Mouse (Mus musculus) testis, adult 2 months (tissue): ENCODE measurements around the gene Ttc28. TPM values are rescaled to one million over a fixed set of nuclear protein-coding genes. Genes with fewer than 3 reads are reported as not detected.

Source experiments
- H3K27ac ChIP-seq: fragments of 200-500 bp; 2 replicates; pipeline ENCODE4 v1.5.1; 2012; ENCODE audit warnings: low read depth, low read length; ENCODE audit not compliant: control insufficient read depth, insufficient read depth
- H3K27me3 ChIP-seq: fragments of 200-500 bp; 2 replicates; pipeline ENCODE4 v1.6.1; 2012; ENCODE audit warnings: mild to moderate bottlenecking, low read length, moderate library complexity; ENCODE audit not compliant: control insufficient read depth, insufficient read depth
- H3K36me3 ChIP-seq: fragments of 200-500 bp; 2 replicates; pipeline ENCODE4 v1.6.1; 2012; ENCODE audit warnings: mild to moderate bottlenecking, low read length; ENCODE audit not compliant: control insufficient read depth, insufficient read depth
- H3K4me1 ChIP-seq: fragments of 200-500 bp; 2 replicates; pipeline ENCODE4 v1.6.1; 2012; ENCODE audit warnings: low read length; ENCODE audit not compliant: control insufficient read depth, insufficient read depth
- H3K4me3 ChIP-seq: fragments of 200-500 bp; 2 replicates; pipeline ENCODE4 v1.5.1; 2012; ENCODE audit warnings: low read depth, mild to moderate bottlenecking, low read length, moderate library complexity, mixed read lengths; ENCODE audit not compliant: control insufficient read depth
- CTCF ChIP-seq: fragments of 200-500 bp; IDR thresholded peaks from 2 replicates; pipeline ENCODE4 v1.5.1; 2012; ENCODE audit warnings: low read depth, mild to moderate bottlenecking, inconsistent platforms, low read length, moderate library complexity; ENCODE audit not compliant: control insufficient read depth, insufficient read depth, insufficient replicate concordance
- POLR2A ChIP-seq: fragments of 200-500 bp; IDR thresholded peaks from 2 replicates; pipeline ENCODE4 v1.6.1; 2012; ENCODE audit warnings: low read depth, mild to moderate bottlenecking, inconsistent platforms, low read length, moderate library complexity; ENCODE audit not compliant: control insufficient read depth
- polyA plus RNA-seq: library from polyadenylated mRNA; depleted of rRNA; stranded (reverse); fragments of >200 nt; gene quantifications from 2 replicates; pipeline ENCODE4 v1.2.3, GENCODE M21; 2012

The Ttc28 gene
- polyA plus RNA-seq, 1 experiment, result 4.6 TPM

GRCm38 (mm10) chr5:111025476-111025875 is 145.9 kb downstream of the Ttc28 start:
- Histone ChIP-seq H3K27ac (no peak overlapping the region), H3K36me3 (no peaks in the 10 kb centered on the region), H3K4me1 (no peaks in the 10 kb centered on the region; the same call in 1 of the 2 replicates), H3K27me3 (no peaks in the 10 kb centered on the region), H3K4me3 (no peak overlapping the region)
- TF ChIP-seq POLR2A, result no peak
- TF ChIP-seq CTCF, result no peak

DNA sequence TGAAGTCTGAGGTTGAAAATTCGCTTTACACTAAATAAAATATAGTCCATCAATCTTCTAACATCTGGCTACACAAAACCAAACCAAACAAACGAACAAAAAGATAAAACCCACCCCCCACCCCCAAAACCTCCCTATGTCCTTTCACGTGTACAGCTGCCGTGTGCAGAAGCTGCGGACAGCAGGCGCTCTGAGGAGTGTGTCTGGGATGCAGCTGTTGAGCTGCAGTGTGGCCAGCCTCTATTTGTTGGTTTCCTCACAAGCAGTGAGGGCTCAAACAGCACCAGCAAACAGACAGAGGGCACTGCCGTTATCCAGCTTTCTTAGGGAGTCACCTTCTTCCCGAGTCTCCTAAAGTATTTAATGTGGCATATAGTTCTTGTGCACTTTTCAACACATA is 146.6 kb downstream of the Ttc28 start:
- H3K36me3 ChIP-seq, result no peaks in the 10 kb centered on the region
- H3K27ac ChIP-seq, result no peak overlapping the region
- no peak for TF ChIP-seq CTCF
- no peak for TF ChIP-seq POLR2A
- no peak overlapping the region for H3K4me3 ChIP-seq
- no peaks in the 10 kb centered on the region; the same call in 1 of the 2 replicates for H3K4me1 ChIP-seq
- H3K27me3 ChIP-seq, result no peaks in the 10 kb centered on the region

DNA sequence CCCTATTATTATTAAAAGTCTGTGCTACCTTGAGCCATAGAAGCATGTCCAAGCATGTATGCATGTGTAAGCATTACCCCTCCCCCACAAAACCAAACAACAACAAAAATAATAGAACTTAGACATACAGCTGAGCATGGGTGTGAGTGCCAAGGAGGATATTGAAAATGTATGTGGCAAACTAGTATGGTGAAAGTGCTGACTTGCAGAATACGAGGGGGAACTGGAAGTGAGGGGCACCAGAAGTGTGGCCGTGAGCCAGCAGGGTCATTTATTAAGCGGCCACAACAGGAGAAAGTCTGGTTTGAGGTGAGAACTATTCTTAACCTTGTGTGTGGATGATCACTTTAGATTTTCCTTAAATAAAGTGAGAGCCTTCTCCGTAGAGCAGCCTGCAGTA is 148.7 kb downstream of the Ttc28 start:
- no peaks in the 10 kb centered on the region for H3K27me3 ChIP-seq
- no peak overlapping the region for H3K27ac ChIP-seq
- H3K4me1 ChIP-seq, result no peaks in the 10 kb centered on the region; the same call in 1 of the 2 replicates
- no peaks in the 10 kb centered on the region for H3K36me3 ChIP-seq
- no peak for TF ChIP-seq POLR2A
- TF ChIP-seq CTCF, result no peak
- H3K4me3 ChIP-seq, result no peak overlapping the region

DNA sequence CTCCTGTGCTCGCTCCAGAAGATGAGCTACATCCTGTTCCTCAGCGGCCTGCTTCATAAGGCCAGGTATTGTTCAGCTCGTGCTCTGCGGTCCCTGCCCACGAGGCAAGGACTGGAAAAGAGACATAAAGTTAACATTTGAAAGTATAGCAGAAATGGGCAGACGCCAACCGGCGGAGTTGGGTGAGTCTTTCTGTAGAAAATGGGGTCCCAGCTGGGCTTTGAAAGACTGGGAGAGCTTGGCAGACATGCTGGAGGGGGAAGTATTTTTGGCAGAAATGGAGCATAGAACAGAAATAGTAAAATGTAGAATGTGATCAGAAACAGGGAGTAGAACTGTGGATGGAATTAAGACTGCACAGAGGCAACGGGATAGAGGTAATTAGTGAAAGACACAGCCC is 149.3 kb downstream of the Ttc28 start:
- Histone ChIP-seq H3K36me3 (no peaks in the 10 kb centered on the region), H3K27ac (no peak overlapping the region), H3K27me3 (no peaks in the 10 kb centered on the region), H3K4me3 (no peak overlapping the region), H3K4me1 (no peaks in the 10 kb centered on the region; the same call in 1 of the 2 replicates)
- TF ChIP-seq CTCF (no peak), POLR2A (no peak)

- Histone ChIP-seq H3K4me3 (no peak overlapping the region), H3K36me3 (no peaks in the 10 kb centered on the region), H3K27me3 (no peaks in the 10 kb centered on the region), H3K27ac (no peak overlapping the region), H3K4me1 (no peaks in the 10 kb centered on the region; the same call in 1 of the 2 replicates)
- no peak for TF ChIP-seq POLR2A
- no peak for TF ChIP-seq CTCF
Observed at GRCm38 (mm10) chr5:111032687-111033295, 153.2 kb downstream of the Ttc28 start.

DNA sequence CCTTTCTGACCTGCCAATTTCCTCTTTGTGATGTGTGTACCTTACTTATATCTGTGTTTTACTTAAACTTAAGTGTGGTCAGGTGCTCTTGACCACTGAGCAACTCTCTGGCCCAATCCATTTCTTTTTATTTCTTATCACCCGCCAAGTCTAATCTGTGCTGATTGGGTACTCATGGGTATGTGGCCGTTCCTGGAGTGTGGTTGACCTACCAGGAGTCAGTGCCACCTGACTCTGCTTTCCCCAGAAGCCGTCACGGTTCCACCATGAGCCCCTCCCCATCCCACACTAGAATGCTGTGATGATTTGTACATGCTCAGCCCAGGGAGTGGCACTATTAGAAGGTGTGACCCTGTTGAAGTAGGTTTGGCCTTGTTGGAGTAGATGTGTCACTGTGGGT is 153.9 kb downstream of the Ttc28 start:
- Histone ChIP-seq H3K4me3 (no peak overlapping the region), H3K27me3 (no peaks in the 10 kb centered on the region), H3K27ac (no peak overlapping the region), H3K4me1 (no peaks in the 10 kb centered on the region; the same call in 1 of the 2 replicates), H3K36me3 (no peaks in the 10 kb centered on the region)
- no peak for TF ChIP-seq CTCF
- TF ChIP-seq POLR2A, result no peak

DNA sequence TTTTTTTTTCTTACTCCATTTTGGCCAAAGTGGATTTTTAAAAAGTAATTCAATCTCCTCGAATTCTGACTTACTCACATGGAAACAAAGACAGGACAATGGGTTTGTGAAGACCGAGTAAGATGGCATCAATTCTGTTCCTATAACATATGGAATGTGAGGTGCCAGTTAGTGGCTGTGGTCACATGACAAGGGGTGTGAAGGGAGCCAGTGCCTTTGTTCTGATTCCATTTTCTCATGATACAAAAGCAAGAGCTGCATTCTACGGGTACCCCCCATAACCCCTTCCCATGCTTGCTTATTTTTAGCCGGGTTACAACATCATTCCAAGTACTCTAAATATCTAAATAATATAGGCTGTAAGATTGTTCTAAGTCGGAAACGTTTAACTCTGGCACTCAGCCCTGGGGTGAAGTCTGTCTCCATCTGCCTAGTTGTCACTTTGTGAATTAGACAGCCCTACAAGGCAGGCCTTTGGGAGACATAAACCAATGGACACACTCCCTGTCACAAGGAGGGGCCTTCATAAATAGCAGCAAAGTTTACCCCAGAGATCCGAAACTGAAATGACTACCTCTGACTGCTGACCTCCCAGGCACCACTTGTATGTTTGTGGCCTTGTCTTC is 157.6 kb downstream of the Ttc28 start:
- Histone ChIP-seq H3K4me1 (no peaks in the 10 kb centered on the region), H3K27ac (no peak overlapping the region), H3K27me3 (no peaks in the 10 kb centered on the region), H3K4me3 (no peak overlapping the region), H3K36me3 (no peaks in the 10 kb centered on the region)
- TF ChIP-seq CTCF (no peak), POLR2A (no peak)
